Mouse (Mus musculus) bone marrow macrophage, adult 2 months (primary cell): Measurements from ENCODE around the gene Gm20388.

Experiments used
- CTCF ChIP-seq: IDR thresholded peaks from 2 replicates; pipeline ENCODE4 v1.5.1; 2012; ENCODE audit warnings: low read depth, mild to moderate bottlenecking, low read length, moderate library complexity
- POLR2A ChIP-seq: IDR thresholded peaks from 2 replicates; pipeline ENCODE4 v1.6.1; 2012; ENCODE audit warnings: mild to moderate bottlenecking, low read depth, low read length, borderline replicate concordance

DNA sequence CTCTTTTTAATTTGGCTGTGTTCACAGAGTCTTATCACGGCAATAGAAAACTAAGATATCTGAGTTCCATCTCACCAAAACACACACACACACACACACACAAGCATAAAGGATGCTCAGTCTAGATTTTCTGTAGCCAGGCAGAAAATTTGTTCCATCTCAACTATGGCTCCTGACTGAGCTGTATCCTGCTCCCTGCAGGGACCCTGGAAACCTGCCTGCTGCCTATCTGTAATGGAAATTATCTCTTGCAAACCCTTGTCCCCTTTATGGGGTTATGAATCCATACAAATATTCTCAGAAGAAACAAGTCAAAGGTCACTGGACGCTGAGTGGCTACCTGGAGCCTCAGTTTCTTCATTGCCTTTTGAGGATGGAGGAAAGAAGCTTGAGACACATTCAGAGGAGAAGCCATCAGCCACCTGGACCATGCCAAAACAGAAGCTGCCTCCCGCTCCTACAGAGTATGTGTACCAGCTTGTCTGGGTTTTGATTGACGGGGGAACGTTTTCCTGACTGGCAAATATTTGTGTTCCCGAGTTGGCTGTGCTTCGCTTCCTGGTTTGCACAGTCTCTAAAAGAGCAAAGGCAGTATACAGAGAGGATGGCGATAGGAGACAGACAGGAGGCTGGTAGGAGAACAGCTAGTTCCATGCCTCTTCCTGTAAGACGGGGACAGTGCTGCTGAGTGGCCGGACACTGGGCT, 681.1 kb downstream of the Gm20388 start:
- TF ChIP-seq POLR2A (no peak), CTCF (no peak)
